Mouse (Mus musculus): ENCODE measurements around the gene Coa4. TPM values are rescaled to one million over a fixed set of nuclear protein-coding genes. Genes with fewer than 3 reads are reported as not detected.

Coa4 gene
- total and polyA plus RNA-seq, 3 experiments = 8.1 to 13.8 TPM; not detected in 1

GRCm38 (mm10) chr7:100492391-100493116, 44.3 kb upstream of the Coa4 start (continued):
- TF ChIP-seq POLR2A (IDR thresholded peaks at IDR 0.05; ENCODE audit: control insufficient read depth in 1 of 2, insufficient read depth in 1 of 2, low read depth in 1 of 2, low read length in 2 of 2, poor library complexity in 1 of 2) (peak in 1 of 2 experiments; percentile 32; a peak in 1 of 4 replicates), GATA1 (IDR thresholded peaks at IDR 0.05; ENCODE audit: low read depth, low read length) (peak; percentile 73)

GRCm38 (mm10) chr7:100493117-100493483, 43.8 kb upstream of the Coa4 start, which contains the start of gene Ucp2:
Gene Ucp2 (plus strand): TSS chr7:100493337.
- H3K27ac ChIP-seq (ENCODE audit: control insufficient read depth, low read depth, low read length) = peak within 1 kb of the TSS; percentile 99
- no peaks in the 10 kb centered on the region for H3K27me3 ChIP-seq (ENCODE audit: control insufficient read depth in 1 of 2, insufficient read depth in 2 of 2, low read length in 2 of 2)
- peaks cover 0 to 11% of the 10 kb centered on the region in 2 experiments; a peak in 3 of 4 replicates for H3K36me3 ChIP-seq (ENCODE audit: control insufficient read depth in 1 of 2, insufficient read depth in 2 of 2, low read length in 2 of 2)
- DNase-seq (ENCODE audit: low read depth, low spot score) = peak; percentile 97
- H3K4me3 ChIP-seq (ENCODE audit: control insufficient read depth in 1 of 2, insufficient read depth in 1 of 2, low read depth in 2 of 2, low read length in 2 of 2) = peak within 1 kb of the TSS; percentile 69 to 83
- TF ChIP-seq E2F4 (IDR thresholded peaks at IDR 0.05; ENCODE audit: borderline replicate concordance, low read depth, low read length) = no peak
- TF ChIP-seq EP300 (IDR thresholded peaks at IDR 0.05; ENCODE audit: low read depth in 1 of 2, low read length in 2 of 2) = 0 out of 4 replicates have a peak, but pooled peaks of 1 of the 2 experiments have one; percentile 11
- no peak for TF ChIP-seq RCOR1 (IDR thresholded peaks at IDR 0.05; ENCODE audit: low read depth, low read length)
- no peak for TF ChIP-seq UBTF (IDR thresholded peaks at IDR 0.05; ENCODE audit: borderline replicate concordance, insufficient read depth, low read depth, low read length)
- TF ChIP-seq POLR2AphosphoS2 (IDR thresholded peaks at IDR 0.05; ENCODE audit: low read length) = peak; percentile 95
- TF ChIP-seq TCF12 (IDR thresholded peaks at IDR 0.05; ENCODE audit: low read depth, low read length) = peak; percentile 51; the same call in 1 of the 2 replicates
- peak; percentile 76 to 97 for TF ChIP-seq POLR2A (IDR thresholded peaks at IDR 0.05; ENCODE audit: control insufficient read depth in 1 of 2, insufficient read depth in 1 of 2, low read depth in 1 of 2, low read length in 2 of 2, poor library complexity in 1 of 2)
- TF ChIP-seq MAZ (IDR thresholded peaks at IDR 0.05; ENCODE audit: low read depth, low read length) = 0 out of 2 replicates have a peak, but pooled peaks have one; percentile 44
- peak; percentile 34 for TF ChIP-seq HCFC1 (IDR thresholded peaks at IDR 0.05; ENCODE audit: low read depth, low read length)
- TF ChIP-seq ZNF384 (IDR thresholded peaks at IDR 0.05; ENCODE audit: low read depth, low read length) = no peak
- TF ChIP-seq NELFE (IDR thresholded peaks at IDR 0.05; ENCODE audit: low read depth, low read length) = peak; percentile 98
- peak; percentile 98 for TF ChIP-seq ZMIZ1 (IDR thresholded peaks at IDR 0.05; ENCODE audit: low read depth, low read length)
- TF ChIP-seq TBP (IDR thresholded peaks at IDR 0.05; ENCODE audit: low read depth, low read length) = peak; percentile 96
- TF ChIP-seq POLR2AphosphoS5 (IDR thresholded peaks at IDR 0.05; ENCODE audit: borderline replicate concordance, low read depth, low read length) = peak; percentile 94
- TF ChIP-seq SIN3A (IDR thresholded peaks at IDR 0.05; ENCODE audit: low read length) = peak; percentile 1
- TF ChIP-seq ELF1 (IDR thresholded peaks at IDR 0.05; ENCODE audit: low read depth, low read length) = 0 out of 2 replicates have a peak, but pooled peaks have one; percentile 36
- TF ChIP-seq MAX (IDR thresholded peaks at IDR 0.05; ENCODE audit: low read length) = no peak
- peaks cover 3 to 12% of the 10 kb centered on the region in 2 experiments; a peak in 3 of 4 replicates for H3K4me1 ChIP-seq (ENCODE audit: control insufficient read depth in 1 of 2, insufficient read depth in 2 of 2, low read length in 2 of 2)
- peak within 1 kb of the TSS; percentile 90 for H3K9ac ChIP-seq (ENCODE audit: control insufficient read depth, low read depth, low read length, poor library complexity, severe bottlenecking)
- peaks cover 37% of the 10 kb centered on the region for H3K79me2 ChIP-seq (ENCODE audit: control insufficient read depth, insufficient read depth, low read length, poor library complexity)
- no peaks in the 10 kb centered on the region for H3K9me3 ChIP-seq (replicated peaks; ENCODE audit: insufficient read depth, low read length)
